Mouse (Mus musculus) olfactory bulb, adult 2 months (tissue): Measurements from ENCODE around the gene 1600014C10Rik.

Experiments
- CTCF ChIP-seq: fragments of 200-500 bp; IDR thresholded peaks from 2 replicates; pipeline ENCODE4 v1.5.1; 2012; ENCODE audit warnings: low read depth, mild to moderate bottlenecking, low read length, moderate library complexity; ENCODE audit not compliant: insufficient read depth
- POLR2A ChIP-seq: fragments of 200-500 bp; IDR thresholded peaks from 2 replicates; pipeline ENCODE4 v1.6.1; 2012; ENCODE audit warnings: mild to moderate bottlenecking, low read depth, low read length, moderate library complexity; ENCODE audit not compliant: insufficient read depth

GRCm38 (mm10) chr7:38219526-38219925 lies 36.5 kb downstream of the 1600014C10Rik start:
- no peak for TF ChIP-seq POLR2A
- no peak for TF ChIP-seq CTCF
